Mouse (Mus musculus) CH12.LX (cell line): ENCODE measurements at regions not wholly inside any gene's neighbourhood (a gene's known extent, or its start where the extent isn't known, plus 50 kb on each side); places are given as distances from the start of the nearest gene placed in this dataset.

Experiments
- DNase-seq: peaks from one replicate; pipeline ENCODE4 v3.0.0-alpha.2; 2013; ENCODE audit errors: extremely low read depth
- H3K27ac ChIP-seq: 2 replicates; pipeline ENCODE4 v1.5.1; 2012; ENCODE audit warnings: low read depth, mild to moderate bottlenecking, control low read depth, moderate library complexity; ENCODE audit not compliant: insufficient read depth
- H3K27me3 ChIP-seq: replicated peaks from 2 replicates; pipeline ENCODE3; 2012; ENCODE audit warnings: inconsistent platforms
- H3K36me3 ChIP-seq, 2 experiments: replicated peaks in 1 of 2; 2 replicates each; pipeline versions ENCODE3 to v1.6.1; 2012; ENCODE audit warnings: inconsistent platforms in 1 of 2, low read length in 1 of 2, mild to moderate bottlenecking in 1 of 2, mixed read lengths in 1 of 2, moderate library complexity in 1 of 2; ENCODE audit not compliant: control insufficient read depth in 1 of 2, insufficient read depth in 1 of 2
- H3K4me1 ChIP-seq, 2 experiments: 2 replicates each; pipeline ENCODE4 v1.6.1; 2012; ENCODE audit warnings: inconsistent platforms in 1 of 2, moderate library complexity in 1 of 2; ENCODE audit not compliant: insufficient read depth in 2 of 2, control insufficient read depth in 1 of 2
- H3K4me2 ChIP-seq: 2 replicates; pipeline ENCODE4 v1.6.1; 2012; ENCODE audit warnings: low read depth, mild to moderate bottlenecking, control low read depth; ENCODE audit not compliant: poor library complexity, insufficient read depth, severe bottlenecking
- H3K4me3 ChIP-seq, 3 experiments: fragments of 150-350 bp in 1 of 3; sonication (generic) in 1 of 3; replicated peaks in 1 of 3; 2 replicates each; pipeline versions ENCODE3 to v1.5.1; 2011 to 2012; ENCODE audit warnings: low read depth in 2 of 3, low read length in 2 of 3, mild to moderate bottlenecking in 2 of 3, moderate library complexity in 2 of 3, control low read depth in 1 of 3, improper control_type of control experiment in 1 of 3, inconsistent platforms in 1 of 3, mixed read lengths in 1 of 3; ENCODE audit not compliant: poor library complexity in 1 of 3
- H3K79me2 ChIP-seq: replicated peaks from 2 replicates; pipeline ENCODE4 v1.6.1; 2012; ENCODE audit warnings: mild to moderate bottlenecking, moderate library complexity; ENCODE audit not compliant: control insufficient read depth, poor library complexity, insufficient read depth, severe bottlenecking; ENCODE audit errors: extremely low read depth
- H3K9ac ChIP-seq: 2 replicates; pipeline ENCODE4 v1.6.1; 2012; ENCODE audit warnings: low read depth, mild to moderate bottlenecking, control low read depth, moderate library complexity; ENCODE audit not compliant: insufficient read depth
- H3K9me3 ChIP-seq: replicated peaks from 2 replicates; pipeline ENCODE3; 2012; ENCODE audit warnings: low read length, inconsistent platforms, mixed read lengths
- CHD1 ChIP-seq: IDR thresholded peaks from 2 replicates; pipeline ENCODE4 v1.6.1; 2012; ENCODE audit warnings: low read depth, low read length, improper control_type of control experiment, inconsistent platforms
- CHD2 ChIP-seq: IDR thresholded peaks from 2 replicates; pipeline ENCODE4 v1.6.1; 2011; ENCODE audit warnings: low read length, improper control_type of control experiment
- CTCF ChIP-seq, 2 experiments: IDR thresholded peaks in 1 of 2; conservative IDR thresholded peaks in 1 of 2; 2 replicates each; pipeline ENCODE4 v1.5.1; 2011 to 2012; ENCODE audit warnings: low read depth in 2 of 2, low read length in 2 of 2, improper control_type of control experiment in 1 of 2, inconsistent platforms in 1 of 2, mild to moderate bottlenecking in 1 of 2, moderate library complexity in 1 of 2
- E2F4 ChIP-seq: IDR thresholded peaks from 2 replicates; pipeline ENCODE4 v1.6.1; 2011; ENCODE audit warnings: low read depth, low read length, improper control_type of control experiment; ENCODE audit not compliant: insufficient replicate concordance
- ELF1 ChIP-seq: IDR thresholded peaks from 2 replicates; pipeline ENCODE4 v1.6.1; 2014; ENCODE audit warnings: low read depth, mild to moderate bottlenecking, inconsistent platforms, low read length, improper control_type of control experiment
- EP300 ChIP-seq: IDR thresholded peaks from 2 replicates; pipeline ENCODE4 v1.6.1; 2011; ENCODE audit warnings: low read length, improper control_type of control experiment
- GABPA ChIP-seq: IDR thresholded peaks from 2 replicates; pipeline ENCODE4 v1.6.1; 2012; ENCODE audit warnings: low read depth, low read length, improper control_type of control experiment, inconsistent platforms; ENCODE audit not compliant: insufficient replicate concordance
- JUND ChIP-seq: conservative IDR thresholded peaks from 2 replicates; pipeline ENCODE4 v1.6.1; 2011; ENCODE audit warnings: low read depth, low read length, improper control_type of control experiment
- KAT2A ChIP-seq: IDR thresholded peaks from 2 replicates; pipeline ENCODE4 v1.6.1; 2012; ENCODE audit warnings: low read length, improper control_type of control experiment, inconsistent platforms; ENCODE audit not compliant: insufficient replicate concordance
- MAFK ChIP-seq: IDR thresholded peaks from 2 replicates; pipeline ENCODE4 v1.6.1; 2011; ENCODE audit warnings: low read length, improper control_type of control experiment; ENCODE audit not compliant: insufficient replicate concordance
- MAZ ChIP-seq: IDR thresholded peaks from 2 replicates; pipeline ENCODE4 v1.6.1; 2012; ENCODE audit warnings: low read depth, mild to moderate bottlenecking, inconsistent platforms, low read length, improper control_type of control experiment, moderate library complexity
- MXI1 ChIP-seq: IDR thresholded peaks from 2 replicates; pipeline ENCODE4 v1.6.1; 2011; ENCODE audit warnings: mild to moderate bottlenecking, low read depth, low read length, improper control_type of control experiment
- MYC ChIP-seq: IDR thresholded peaks from 2 replicates; pipeline ENCODE4 v1.6.1; 2011; ENCODE audit warnings: low read depth, mild to moderate bottlenecking, improper control_type of control experiment, low read length
- NELFE ChIP-seq: IDR thresholded peaks from 2 replicates; pipeline ENCODE4 v1.6.1; 2011; ENCODE audit warnings: low read depth, low read length, improper control_type of control experiment
- NRF1 ChIP-seq: IDR thresholded peaks from 2 replicates; pipeline ENCODE4 v1.6.1; 2014; ENCODE audit warnings: low read depth, mild to moderate bottlenecking, inconsistent platforms, low read length, improper control_type of control experiment, moderate library complexity
- PAX5 ChIP-seq: IDR thresholded peaks from 2 replicates; pipeline ENCODE4 v1.6.1; 2012; ENCODE audit warnings: low read length, inconsistent platforms, mixed read lengths
- RAD21 ChIP-seq: IDR thresholded peaks from 2 replicates; pipeline ENCODE4 v1.6.1; 2011; ENCODE audit warnings: low read depth, mild to moderate bottlenecking, low read length, improper control_type of control experiment, moderate library complexity
- RCOR1 ChIP-seq: conservative IDR thresholded peaks from 2 replicates; pipeline ENCODE4 v1.6.1; 2012; ENCODE audit warnings: low read depth, mild to moderate bottlenecking, inconsistent platforms, low read length, improper control_type of control experiment
- SIN3A ChIP-seq: IDR thresholded peaks from 2 replicates; pipeline ENCODE4 v1.6.1; 2012; ENCODE audit warnings: low read length, improper control_type of control experiment, inconsistent platforms
- SMC3 ChIP-seq: IDR thresholded peaks from 2 replicates; pipeline ENCODE4 v1.6.1; 2011; ENCODE audit warnings: low read depth, low read length, improper control_type of control experiment
- TBP ChIP-seq: conservative IDR thresholded peaks from 2 replicates; pipeline ENCODE4 v1.6.1; 2011; ENCODE audit warnings: low read depth, low read length, improper control_type of control experiment
- TCF12 ChIP-seq: IDR thresholded peaks from 2 replicates; pipeline ENCODE4 v1.6.1; 2014; ENCODE audit warnings: low read depth, mild to moderate bottlenecking, inconsistent platforms, low read length, improper control_type of control experiment
- USF2 ChIP-seq: conservative IDR thresholded peaks from 2 replicates; pipeline ENCODE4 v1.6.1; 2011; ENCODE audit warnings: low read depth, low read length, improper control_type of control experiment
- ZC3H11A ChIP-seq: IDR thresholded peaks from 2 replicates; pipeline ENCODE4 v1.6.1; 2012; ENCODE audit warnings: low read depth, mild to moderate bottlenecking, inconsistent platforms, low read length, improper control_type of control experiment
- ZMIZ1 ChIP-seq: IDR thresholded peaks from 2 replicates; pipeline ENCODE4 v1.6.1; 2012; ENCODE audit warnings: low read depth, mild to moderate bottlenecking, inconsistent platforms, low read length, improper control_type of control experiment
- dilution Hi-C: fragments of 300-500 bp; cut with MboI; formaldehyde crosslinking; loops from 2 replicates; pipeline ENCODE4 v1.14.3; 2020; ENCODE audit warnings: low sequenced_read_pairs; ENCODE audit not compliant: extremely low pct_unique_long_range_greater_than_20kb, extremely low pct_ligation_motif_present
- in situ Hi-C: fragments of 300-500 bp; cut with MboI; formaldehyde crosslinking; loops from 3 replicates; pipeline ENCODE4 v1.14.3; 2019; ENCODE audit warnings: low sequenced_read_pairs, low pct_ligation_motif_present, low pct_unique_long_range_greater_than_20kb, mixed read lengths

- Histone ChIP-seq H3K4me1 (no peaks in the 10 kb centered on the region), H3K4me2 (no peak overlapping the region), H3K79me2 (no peaks in the 10 kb centered on the region), H3K4me3 (no peak overlapping the region), H3K27me3 (no peaks in the 10 kb centered on the region), H3K9me3 (no peaks in the 10 kb centered on the region), H3K9ac (no peak overlapping the region), H3K27ac (no peak overlapping the region), H3K36me3 (no peaks in the 10 kb centered on the region)
- dilution Hi-C loops = no loop called here
- TF ChIP-seq USF2 = no peak
- no peak for TF ChIP-seq MAZ
- TF ChIP-seq MAFK = no peak
- no peak for TF ChIP-seq ZC3H11A
- TF ChIP-seq MYC = no peak
- TF ChIP-seq SMC3 = no peak
- TF ChIP-seq RAD21 = no peak
- no peak for TF ChIP-seq ELF1
- TF ChIP-seq CHD2 = no peak
- TF ChIP-seq JUND = no peak
- no peak for TF ChIP-seq CHD1
- no peak for DNase-seq
- in situ Hi-C loops = no loop called here
These were observed 114.8 kb downstream of the Ddx1 start for GRCm38 (mm10) chr12:13134168-13134567.

GRCm38 (mm10) chr12:13129677-13130082, 119.3 kb downstream of the Ddx1 start:
- TF ChIP-seq MXI1 (no peak), PAX5 (no peak), GABPA (no peak), E2F4 (no peak), RCOR1 (no peak), EP300 (no peak), NELFE (no peak), RAD21 (no peak), ZMIZ1 (no peak), CTCF (conservative IDR thresholded peaks at IDR 0.05 in 1 of 2, IDR thresholded peaks at IDR 0.05 in 1 of 2; ENCODE audit: low read depth in 2 of 2, low read length in 2 of 2) (no peak), TCF12 (no peak), SIN3A (no peak), MAFK (no peak), KAT2A (no peak), TBP (no peak), JUND (no peak), ZC3H11A (no peak), NRF1 (no peak)
- Histone ChIP-seq H3K4me1 (peaks cover 0 to 6% of the 10 kb centered on the region in 2 experiments; a peak in 1 of 4 replicates), H3K36me3 (no peaks in the 10 kb centered on the region), H3K27me3 (no peaks in the 10 kb centered on the region), H3K9ac (no peak overlapping the region), H3K27ac (no peak overlapping the region), H3K9me3 (no peaks in the 10 kb centered on the region), H3K79me2 (no peaks in the 10 kb centered on the region), H3K4me3 (no peak overlapping the region), H3K4me2 (no peak overlapping the region)
- DNase-seq = no peak
- dilution Hi-C loops = no loop called here
- in situ Hi-C loops = no loop called here
